Mouse (Mus musculus) stomach, embryonic 16.5 days (tissue): ENCODE data around the gene Malrd1. TPM values are rescaled to one million over a fixed set of nuclear protein-coding genes. Genes with fewer than 3 reads are reported as not detected.

Source experiments
- ATAC-seq: fragments of 200-750 bp; cut with Nextera tagmentation; 2 replicates; pipeline ENCODE4 v1.8.0; 2017; ENCODE audit warnings: moderate number of reproducible peaks, moderate TSS enrichment; ENCODE audit not compliant: insufficient read depth, low FRiP score
- H3K27ac ChIP-seq: fragments of 300-500 bp; sonication (generic); 2 replicates; pipeline ENCODE4 v1.5.1; 2014; ENCODE audit warnings: low read length
- H3K27me3 ChIP-seq: fragments of 300-500 bp; sonication (generic); 2 replicates; pipeline ENCODE4 v1.6.1; 2014; ENCODE audit warnings: low read length, control low read depth, mixed read lengths; ENCODE audit not compliant: control insufficient read depth, insufficient read depth
- H3K36me3 ChIP-seq: fragments of 300-500 bp; sonication (generic); 2 replicates; pipeline ENCODE4 v1.6.1; 2014; ENCODE audit warnings: low read length; ENCODE audit not compliant: control insufficient read depth, insufficient read depth
- H3K4me1 ChIP-seq: fragments of 300-500 bp; sonication (generic); 2 replicates; pipeline ENCODE4 v1.6.1; 2014; ENCODE audit warnings: low read length, control low read depth, mixed read lengths; ENCODE audit not compliant: control insufficient read depth, insufficient read depth
- H3K4me2 ChIP-seq: fragments of 300-500 bp; sonication (generic); 2 replicates; pipeline ENCODE4 v1.6.1; 2014; ENCODE audit warnings: low read depth, low read length, mixed read lengths
- H3K4me3 ChIP-seq: fragments of 300-500 bp; sonication (generic); replicated peaks from 2 replicates; pipeline ENCODE4 v1.5.1; 2014; ENCODE audit warnings: mild to moderate bottlenecking, low read length
- H3K9ac ChIP-seq: fragments of 300-500 bp; sonication (generic); 2 replicates; pipeline ENCODE4 v1.6.1; 2014; ENCODE audit warnings: low read length
- H3K9me3 ChIP-seq: fragments of 300-500 bp; sonication (generic); replicated peaks from 2 replicates; pipeline ENCODE4 v1.6.1; 2016; ENCODE audit warnings: low read length, control low read depth; ENCODE audit not compliant: control insufficient read depth
- WGBS: fragments of 180-500 bp; shearing (Covaris S2); extraction: QIAGEN DNeasy Blood & Tissue Kit; methylation state at CpG from one replicate; pipeline ENCODE4 v1.1.7; 2014; 5-methylcytosine and 5-hydroxymethylcytosine counted together
- polyA plus RNA-seq: library from polyadenylated mRNA; unstranded; fragments of >200 nt; fragmentation: Nextera tagmentation; extraction: Ambion mirVana; gene quantifications from 2 replicates; pipeline ENCODE4 v1.2.1, GENCODE M21; 2015

Gene Malrd1
- polyA plus RNA-seq, 1 experiment from 2014 or later: 0.04 TPM

- H3K36me3 ChIP-seq: no peaks in the 10 kb centered on the region
- no peaks in the 10 kb centered on the region for H3K4me1 ChIP-seq
- ATAC-seq: no peak
- H3K9ac ChIP-seq: no peak overlapping the region
- no peak overlapping the region for H3K27ac ChIP-seq
- no peaks in the 10 kb centered on the region for H3K27me3 ChIP-seq
- no peaks in the 10 kb centered on the region for H3K9me3 ChIP-seq
- no peak overlapping the region for H3K4me2 ChIP-seq
- WGBS: 47% methylated on average over 4 of the region's 4 CpGs
- no peak overlapping the region for H3K4me3 ChIP-seq
Measured at GRCm38 (mm10) chr2:15744979-15745688, 218.9 kb downstream of the Malrd1 start.

- no peak overlapping the region for H3K4me3 ChIP-seq
- H3K9me3 ChIP-seq: no peaks in the 10 kb centered on the region
- no peak overlapping the region for H3K9ac ChIP-seq
- H3K4me1 ChIP-seq: no peaks in the 10 kb centered on the region
- 87% methylated on average over 2 of the region's 2 CpGs for WGBS
- H3K36me3 ChIP-seq: no peaks in the 10 kb centered on the region
- no peak overlapping the region for H3K27ac ChIP-seq
- ATAC-seq: no peak
- H3K27me3 ChIP-seq: no peaks in the 10 kb centered on the region
- H3K4me2 ChIP-seq: no peak overlapping the region
Measured at GRCm38 (mm10) chr2:15784818-15785217, 258.5 kb downstream of the Malrd1 start.

GRCm38 (mm10) chr2:15815724-15816123 lies 289.4 kb downstream of the Malrd1 start:
- H3K27me3 ChIP-seq: no peaks in the 10 kb centered on the region
- no peak overlapping the region for H3K9ac ChIP-seq
- H3K4me1 ChIP-seq: no peaks in the 10 kb centered on the region
- H3K4me3 ChIP-seq: no peak overlapping the region
- WGBS: 47% methylated on average over 1 of the region's 1 CpGs
- no peaks in the 10 kb centered on the region for H3K9me3 ChIP-seq
- ATAC-seq: no peak
- no peaks in the 10 kb centered on the region for H3K36me3 ChIP-seq
- no peak overlapping the region for H3K4me2 ChIP-seq
- no peak overlapping the region for H3K27ac ChIP-seq

- H3K9ac ChIP-seq: no peak overlapping the region
- 22% methylated on average over 7 of the region's 7 CpGs for WGBS
- ATAC-seq: no peak
Measured at GRCm38 (mm10) chr2:15869380-15869779, 343.1 kb downstream of the Malrd1 start.

GRCm38 (mm10) chr2:15893418-15894120 lies 367.3 kb downstream of the Malrd1 start:
- no peak overlapping the region for H3K27ac ChIP-seq
- ATAC-seq: no peak
- H3K4me2 ChIP-seq: no peak overlapping the region
- no peaks in the 10 kb centered on the region for H3K4me1 ChIP-seq
- H3K4me3 ChIP-seq: no peak overlapping the region
- no peaks in the 10 kb centered on the region for H3K27me3 ChIP-seq
- no peaks in the 10 kb centered on the region for H3K36me3 ChIP-seq
- H3K9me3 ChIP-seq: no peaks in the 10 kb centered on the region
- WGBS: 65% methylated on average over 1 of the region's 1 CpGs
- no peak overlapping the region for H3K9ac ChIP-seq

More at GRCm38 (mm10) chr2:15869380-15869779, 343.1 kb downstream of the Malrd1 start:
- H3K9me3 ChIP-seq: no peaks in the 10 kb centered on the region
- H3K27ac ChIP-seq: no peak overlapping the region
- H3K4me1 ChIP-seq: no peaks in the 10 kb centered on the region
- no peak overlapping the region for H3K4me2 ChIP-seq
- H3K36me3 ChIP-seq: no peaks in the 10 kb centered on the region
- H3K4me3 ChIP-seq: no peak overlapping the region
- no peaks in the 10 kb centered on the region for H3K27me3 ChIP-seq

GRCm38 (mm10) chr2:15925432-15925831 lies 399.2 kb downstream of the Malrd1 start:
- no peak overlapping the region for H3K4me2 ChIP-seq
- no peak overlapping the region for H3K9ac ChIP-seq
- no peaks in the 10 kb centered on the region for H3K36me3 ChIP-seq
- no peak overlapping the region for H3K27ac ChIP-seq
- H3K4me3 ChIP-seq: no peak overlapping the region
- WGBS: 43% methylated on average over 3 of the region's 3 CpGs
- H3K27me3 ChIP-seq: no peaks in the 10 kb centered on the region
- no peak for ATAC-seq
- no peaks in the 10 kb centered on the region for H3K9me3 ChIP-seq
- H3K4me1 ChIP-seq: no peaks in the 10 kb centered on the region

- no peak for ATAC-seq
- H3K9ac ChIP-seq: no peak overlapping the region
- H3K4me2 ChIP-seq: no peak overlapping the region
- no peaks in the 10 kb centered on the region for H3K9me3 ChIP-seq
- no peaks in the 10 kb centered on the region for H3K4me1 ChIP-seq
- WGBS: 57% methylated on average over 1 of the region's 1 CpGs
- H3K4me3 ChIP-seq: no peak overlapping the region
- no peak overlapping the region for H3K27ac ChIP-seq
- H3K36me3 ChIP-seq: no peaks in the 10 kb centered on the region
- no peaks in the 10 kb centered on the region for H3K27me3 ChIP-seq
Measured at GRCm38 (mm10) chr2:15926041-15926440, 399.8 kb downstream of the Malrd1 start.

- no peaks in the 10 kb centered on the region for H3K4me1 ChIP-seq
- no peak overlapping the region for H3K9ac ChIP-seq
- no peak overlapping the region for H3K4me2 ChIP-seq
- H3K9me3 ChIP-seq: no peaks in the 10 kb centered on the region
- no peak for ATAC-seq
- 82% methylated on average over 1 of the region's 1 CpGs for WGBS
- H3K36me3 ChIP-seq: no peaks in the 10 kb centered on the region
- H3K4me3 ChIP-seq: no peak overlapping the region
- H3K27ac ChIP-seq: no peak overlapping the region
- H3K27me3 ChIP-seq: no peaks in the 10 kb centered on the region
Measured at GRCm38 (mm10) chr2:15931479-15931878, 405.2 kb downstream of the Malrd1 start.

GRCm38 (mm10) chr2:15931924-15932323 lies 405.6 kb downstream of the Malrd1 start:
- H3K36me3 ChIP-seq: no peaks in the 10 kb centered on the region
- H3K9ac ChIP-seq: no peak overlapping the region
- no peaks in the 10 kb centered on the region for H3K27me3 ChIP-seq
- no peak overlapping the region for H3K4me2 ChIP-seq
- H3K27ac ChIP-seq: no peak overlapping the region
- no peak for ATAC-seq
- H3K9me3 ChIP-seq: no peaks in the 10 kb centered on the region
- H3K4me3 ChIP-seq: no peak overlapping the region
- no peaks in the 10 kb centered on the region for H3K4me1 ChIP-seq
